Mouse (Mus musculus): Measurements from ENCODE around the gene Chrnd.

Gene Chrnd

GRCm38 (mm10) chr1:87190429-87190828, at the start of gene Chrnd:
Chrnd (plus strand) TSS chr1:87190607.
- TF ChIP-seq GATA4 (IDR thresholded peaks at IDR 0.05; ENCODE audit: insufficient replicate concordance, low read length), result no peak

- TF ChIP-seq GATA4 (IDR thresholded peaks at IDR 0.05; ENCODE audit: insufficient replicate concordance, low read length), result no peak
These were observed 48.9 kb upstream of the Chrnd start for GRCm38 (mm10) chr1:87141550-87141949.

- no peak for TF ChIP-seq GATA4 (IDR thresholded peaks at IDR 0.05; ENCODE audit: insufficient replicate concordance, low read length)
These were observed 48.0 kb upstream of the Chrnd start for GRCm38 (mm10) chr1:87142456-87142855.

GRCm38 (mm10) chr1:87143141-87143540, 47.3 kb upstream of the Chrnd start:
- TF ChIP-seq GATA4 (IDR thresholded peaks at IDR 0.05; ENCODE audit: insufficient replicate concordance, low read length), result no peak

GRCm38 (mm10) chr1:87149422-87149821, 41.0 kb upstream of the Chrnd start:
- TF ChIP-seq GATA4 (IDR thresholded peaks at IDR 0.05; ENCODE audit: insufficient replicate concordance, low read length), result no peak

GRCm38 (mm10) chr1:87151286-87151685, 39.1 kb upstream of the Chrnd start:
- TF ChIP-seq GATA4 (IDR thresholded peaks at IDR 0.05; ENCODE audit: insufficient replicate concordance, low read length), result no peak

- TF ChIP-seq GATA4 (IDR thresholded peaks at IDR 0.05; ENCODE audit: insufficient replicate concordance, low read length), result no peak
These were observed 36.5 kb upstream of the Chrnd start for GRCm38 (mm10) chr1:87153776-87154500.

- TF ChIP-seq GATA4 (IDR thresholded peaks at IDR 0.05; ENCODE audit: insufficient replicate concordance, low read length), result no peak
These were observed 35.8 kb upstream of the Chrnd start for GRCm38 (mm10) chr1:87154501-87155120.

GRCm38 (mm10) chr1:87155531-87156198, 34.7 kb upstream of the Chrnd start:
- TF ChIP-seq GATA4 (IDR thresholded peaks at IDR 0.05; ENCODE audit: insufficient replicate concordance, low read length), result no peak

- no peak for TF ChIP-seq GATA4 (IDR thresholded peaks at IDR 0.05; ENCODE audit: insufficient replicate concordance, low read length)
These were observed 34.2 kb upstream of the Chrnd start, which contains the start of gene Ecel1 for GRCm38 (mm10) chr1:87156199-87156587. Ecel1 (minus strand) TSS chr1:87156521.

- TF ChIP-seq GATA4 (IDR thresholded peaks at IDR 0.05; ENCODE audit: insufficient replicate concordance, low read length), result no peak
These were observed 31.0 kb upstream of the Chrnd start for GRCm38 (mm10) chr1:87159396-87159795.

GRCm38 (mm10) chr1:87164164-87164795, 26.1 kb upstream of the Chrnd start:
- TF ChIP-seq GATA4 (IDR thresholded peaks at IDR 0.05; ENCODE audit: insufficient replicate concordance, low read length), result no peak

GRCm38 (mm10) chr1:87164796-87165184, 25.6 kb upstream of the Chrnd start:
- no peak for TF ChIP-seq GATA4 (IDR thresholded peaks at IDR 0.05; ENCODE audit: insufficient replicate concordance, low read length)

- no peak for TF ChIP-seq GATA4 (IDR thresholded peaks at IDR 0.05; ENCODE audit: insufficient replicate concordance, low read length)
These were observed 19.9 kb upstream of the Chrnd start for GRCm38 (mm10) chr1:87170458-87170857.

GRCm38 (mm10) chr1:87171312-87171711, 19.1 kb upstream of the Chrnd start:
- no peak for TF ChIP-seq GATA4 (IDR thresholded peaks at IDR 0.05; ENCODE audit: insufficient replicate concordance, low read length)

GRCm38 (mm10) chr1:87172316-87172715, 18.1 kb upstream of the Chrnd start:
- no peak for TF ChIP-seq GATA4 (IDR thresholded peaks at IDR 0.05; ENCODE audit: insufficient replicate concordance, low read length)
